Mouse (Mus musculus): ENCODE measurements at regions not wholly inside any gene's neighbourhood (a gene's known extent, or its start where the extent isn't known, plus 50 kb on each side); places are given as distances from the start of the nearest gene placed in this dataset.

GRCm38 (mm10) chr16:47754671-47755070 lies 528.9 kb upstream of the Dppa4 start:
- no peak for DNase-seq (ENCODE audit: low spot score in 2 of 2)
- intact Hi-C loops (cut with DNase I): no loop called here

- no peak for DNase-seq (ENCODE audit: low spot score in 2 of 2)
- intact Hi-C loops (cut with DNase I): no loop called here
These were observed 525.2 kb upstream of the Dppa4 start for GRCm38 (mm10) chr16:47758296-47758695.

- intact Hi-C loops (cut with DNase I): no loop called here
- DNase-seq (ENCODE audit: low spot score in 2 of 2): no peak
These were observed 517.8 kb upstream of the Dppa4 start for GRCm38 (mm10) chr16:47765742-47766141.

GRCm38 (mm10) chr16:47788515-47788914 lies 495.0 kb upstream of the Dppa4 start:
- DNase-seq (ENCODE audit: low spot score in 2 of 2): no peak

GRCm38 (mm10) chr16:47790666-47791065 lies 492.9 kb upstream of the Dppa4 start:
- intact Hi-C loops (cut with DNase I): loop anchor here (10.0 kb wide), 1 partner anchor 64 kb away; no protein-coding TSS in a partner anchor

More at GRCm38 (mm10) chr16:47788515-47788914, 495.0 kb upstream of the Dppa4 start:
- intact Hi-C loops (cut with DNase I): no loop called here

GRCm38 (mm10) chr16:47791456-47791855 lies 492.1 kb upstream of the Dppa4 start:
- intact Hi-C loops (cut with DNase I): loop anchor here (10.0 kb wide), 1 partner anchor 63 kb away; no protein-coding TSS in a partner anchor
- peak in 1 of 2 experiments; percentile 8 for DNase-seq (ENCODE audit: low spot score in 2 of 2)

More at GRCm38 (mm10) chr16:47790666-47791065, 492.9 kb upstream of the Dppa4 start:
- DNase-seq (ENCODE audit: low spot score in 2 of 2): no peak

- intact Hi-C loops (cut with DNase I): loop anchor here (10.0 kb wide), 1 partner anchor 56 kb away; no protein-coding TSS in a partner anchor
- no peak for DNase-seq (ENCODE audit: low spot score in 2 of 2)
These were observed 484.7 kb upstream of the Dppa4 start for GRCm38 (mm10) chr16:47798838-47799237.

GRCm38 (mm10) chr16:47843169-47843568 lies 440.4 kb upstream of the Dppa4 start:
- no peak for DNase-seq (ENCODE audit: low spot score in 2 of 2)
- intact Hi-C loops (cut with DNase I): no loop called here

- intact Hi-C loops (cut with DNase I): loop anchor here (10.0 kb wide), 1 partner anchor 57 kb away; no protein-coding TSS in a partner anchor
- no peak for DNase-seq (ENCODE audit: low spot score in 2 of 2)
These were observed 431.9 kb upstream of the Dppa4 start for GRCm38 (mm10) chr16:47851631-47852030.

GRCm38 (mm10) chr16:47859840-47860239 lies 423.7 kb upstream of the Dppa4 start:
- DNase-seq (ENCODE audit: low spot score in 2 of 2): no peak
- intact Hi-C loops (cut with DNase I): loop anchor here (10.0 kb wide), 1 partner anchor 65 kb away; no protein-coding TSS in a partner anchor

- intact Hi-C loops (cut with DNase I): no loop called here
- no peak for DNase-seq (ENCODE audit: low spot score in 2 of 2)
These were observed 408.3 kb upstream of the Dppa4 start for GRCm38 (mm10) chr16:47875258-47875657.

- intact Hi-C loops (cut with DNase I): loop anchor here (5.0 kb wide), 1 partner anchor 1386 kb away; the partner anchor contains the start of gene Nectin3
- no peak for DNase-seq (ENCODE audit: low spot score in 2 of 2)
These were observed 400.1 kb upstream of the Dppa4 start for GRCm38 (mm10) chr16:47883476-47883875.

GRCm38 (mm10) chr16:47887019-47887418 lies 396.5 kb upstream of the Dppa4 start:
- no peak for DNase-seq (ENCODE audit: low spot score in 2 of 2)
- intact Hi-C loops (cut with DNase I): no loop called here

- intact Hi-C loops (cut with DNase I): no loop called here
- no peak for DNase-seq (ENCODE audit: low spot score in 2 of 2)
These were observed 382.7 kb upstream of the Dppa4 start for GRCm38 (mm10) chr16:47900785-47901184.

GRCm38 (mm10) chr16:47938000-47938399 lies 345.5 kb upstream of the Dppa4 start:
- intact Hi-C loops (cut with DNase I): no loop called here
- no peak for DNase-seq (ENCODE audit: low spot score in 2 of 2)

Data from left cerebral cortex, postnatal 36 days (tissue).